Mouse (Mus musculus): Measurements from ENCODE around the gene Dsn1. TPM values are rescaled to one million over a fixed set of nuclear protein-coding genes. Genes with fewer than 3 reads are reported as not detected.
A peak's percentile ranks its signal among the peaks of the same experiment; 100 is the strongest.

Dsn1 gene
- polyA plus RNA-seq, 1 experiment from 2014 or later, result 29.7 TPM

GRCm38 (mm10) chr2:156963891-156964290, 43.1 kb downstream of the Dsn1 start:
- Histone ChIP-seq H3K27me3 (no peaks in the 10 kb centered on the region), H3K36me3 (peaks cover 29% of the 10 kb centered on the region), H3K4me2 (no peak overlapping the region), H3K9me3 (replicated peaks) (no peaks in the 10 kb centered on the region), H3K9ac (no peak overlapping the region), H3K4me3 (replicated peaks) (no peak overlapping the region), H3K4me1 (replicated peaks) (peaks cover 40% of the 10 kb centered on the region), H3K27ac (no peak overlapping the region)
- ATAC-seq (ENCODE audit: low read depth), result no peak
- WGBS (ENCODE audit: insufficient replicate concordance), result 86% methylated on average over 7 of the region's 7 CpGs
- no peak for DNase-seq

- peaks cover 17% of the 10 kb centered on the region for H3K36me3 ChIP-seq
- H3K27me3 ChIP-seq, result no peaks in the 10 kb centered on the region
- H3K27ac ChIP-seq, result peak overlapping the region; percentile 89
- ATAC-seq (ENCODE audit: low read depth), result peak; percentile 82
- peak overlapping the region; percentile 36 for H3K4me2 ChIP-seq
- peak; percentile 57 for DNase-seq
- no peak overlapping the region for H3K4me3 ChIP-seq (replicated peaks)
- H3K4me1 ChIP-seq (replicated peaks), result peaks cover 70% of the 10 kb centered on the region
- 28% methylated on average over 9 of the region's 9 CpGs for WGBS (ENCODE audit: insufficient replicate concordance)
- H3K9me3 ChIP-seq (replicated peaks), result no peaks in the 10 kb centered on the region
- peak overlapping the region; percentile 47; the same call in 1 of the 2 replicates for H3K9ac ChIP-seq
These were observed 48.3 kb downstream of the Dsn1 start for GRCm38 (mm10) chr2:156958496-156959252.

- H3K9me3 ChIP-seq (replicated peaks), result no peaks in the 10 kb centered on the region
- 84% methylated on average over 2 of the region's 2 CpGs for WGBS (ENCODE audit: insufficient replicate concordance)
- no peaks in the 10 kb centered on the region for H3K27me3 ChIP-seq
- ATAC-seq (ENCODE audit: low read depth) (no peak), DNase-seq (no peak)
- peaks cover 14% of the 10 kb centered on the region for H3K36me3 ChIP-seq
- no peak overlapping the region for H3K9ac ChIP-seq
- H3K4me1 ChIP-seq (replicated peaks), result peaks cover 68% of the 10 kb centered on the region
- H3K4me3 ChIP-seq (replicated peaks), result no peak overlapping the region
- peak overlapping the region; percentile 73 for H3K27ac ChIP-seq
- H3K4me2 ChIP-seq, result no peak overlapping the region
These were observed 49.9 kb downstream of the Dsn1 start for GRCm38 (mm10) chr2:156957035-156957434.

GRCm38 (mm10) chr2:156956306-156956705, 50.6 kb downstream of the Dsn1 start:
- Histone ChIP-seq H3K4me2 (peak overlapping the region; percentile 29), H3K27me3 (no peaks in the 10 kb centered on the region), H3K9me3 (replicated peaks) (no peaks in the 10 kb centered on the region), H3K4me1 (replicated peaks) (peaks cover 64% of the 10 kb centered on the region), H3K27ac (peak overlapping the region; percentile 73), H3K36me3 (peaks cover 14% of the 10 kb centered on the region), H3K4me3 (replicated peaks) (no peak overlapping the region), H3K9ac (peak overlapping the region; percentile 20)
- DNase-seq, result peak; percentile 69
- WGBS (ENCODE audit: insufficient replicate concordance), result 32% methylated on average over 7 of the region's 7 CpGs
- ATAC-seq (ENCODE audit: low read depth), result peak; percentile 91

- Histone ChIP-seq H3K27ac (peak overlapping the region; percentile 29; the same call in 1 of the 2 replicates), H3K36me3 (peaks cover 14% of the 10 kb centered on the region), H3K9me3 (replicated peaks) (no peaks in the 10 kb centered on the region), H3K9ac (no peak overlapping the region), H3K4me2 (no peak overlapping the region), H3K4me3 (replicated peaks) (no peak overlapping the region), H3K27me3 (no peaks in the 10 kb centered on the region), H3K4me1 (replicated peaks) (peaks cover 53% of the 10 kb centered on the region)
- ATAC-seq (ENCODE audit: low read depth) (no peak), DNase-seq (no peak)
- 82% methylated on average over 5 of the region's 5 CpGs for WGBS (ENCODE audit: insufficient replicate concordance)
These were observed 52.5 kb downstream of the Dsn1 start for GRCm38 (mm10) chr2:156954463-156954862.

GRCm38 (mm10) chr2:156951301-156952094, 55.5 kb downstream of the Dsn1 start:
- no peak overlapping the region for H3K4me3 ChIP-seq (replicated peaks)
- no peaks in the 10 kb centered on the region for H3K9me3 ChIP-seq (replicated peaks)
- H3K4me2 ChIP-seq, result no peak overlapping the region
- no peak overlapping the region for H3K27ac ChIP-seq
- 86% methylated on average over 10 of the region's 10 CpGs for WGBS (ENCODE audit: insufficient replicate concordance)
- H3K27me3 ChIP-seq, result no peaks in the 10 kb centered on the region
- DNase-seq, result no peak
- H3K9ac ChIP-seq, result no peak overlapping the region
- peaks cover 32% of the 10 kb centered on the region for H3K4me1 ChIP-seq (replicated peaks)
- ATAC-seq (ENCODE audit: low read depth), result peak; percentile 50
- peaks cover 29% of the 10 kb centered on the region for H3K36me3 ChIP-seq

- ATAC-seq (ENCODE audit: low read depth) (no peak), DNase-seq (no peak)
- Histone ChIP-seq H3K27ac (no peak overlapping the region), H3K9ac (no peak overlapping the region), H3K4me3 (replicated peaks) (no peak overlapping the region), H3K4me2 (no peak overlapping the region), H3K9me3 (replicated peaks) (no peaks in the 10 kb centered on the region), H3K27me3 (no peaks in the 10 kb centered on the region), H3K4me1 (replicated peaks) (peaks cover 25% of the 10 kb centered on the region), H3K36me3 (peaks cover 34% of the 10 kb centered on the region)
- WGBS (ENCODE audit: insufficient replicate concordance), result 87% methylated on average over 3 of the region's 3 CpGs
These were observed 56.1 kb downstream of the Dsn1 start for GRCm38 (mm10) chr2:156950816-156951215.

Other genes with a start within 250 kb of the Dsn1 start
- gene Myl9, start 231.7 kb downstream of the Dsn1 start, polyA plus RNA-seq (2015; fragmentation: Nextera tagmentation; extraction: Ambion mirVana), result 58.3 and 60.1 TPM in 2 replicates
- gene Tgif2, start 167.1 kb downstream of the Dsn1 start, polyA plus RNA-seq (2015; fragmentation: Nextera tagmentation; extraction: Ambion mirVana), result 7.2 and 9.0 TPM in 2 replicates
- gene 4930518I15Rik, start 149.2 kb downstream of the Dsn1 start, polyA plus RNA-seq (2015; fragmentation: Nextera tagmentation; extraction: Ambion mirVana), result 1.6 and 2.0 TPM in 2 replicates
- gene Rab5if, start 144.0 kb downstream of the Dsn1 start, polyA plus RNA-seq (2015; fragmentation: Nextera tagmentation; extraction: Ambion mirVana), result 204 and 210 TPM in 2 replicates
- gene Sla2, start 120.0 kb downstream of the Dsn1 start, polyA plus RNA-seq (2015; fragmentation: Nextera tagmentation; extraction: Ambion mirVana), result 3.1 and 3.3 TPM in 2 replicates
- 41.1 and 45.2 TPM in 2 replicates for gene Ndrg3, start 15.1 kb downstream of the Dsn1 start, polyA plus RNA-seq (2015; fragmentation: Nextera tagmentation; extraction: Ambion mirVana)
- 1.7 and 1.8 TPM in 2 replicates for gene Soga1, start 72.1 kb upstream of the Dsn1 start, polyA plus RNA-seq (2015; fragmentation: Nextera tagmentation; extraction: Ambion mirVana)
- gene Tldc2, start 79.9 kb upstream of the Dsn1 start, polyA plus RNA-seq (2015; fragmentation: Nextera tagmentation; extraction: Ambion mirVana), result not detected in 2 replicates
- 19.4 and 21.5 TPM in 2 replicates for gene Samhd1, start 128.1 kb upstream of the Dsn1 start, polyA plus RNA-seq (2015; fragmentation: Nextera tagmentation; extraction: Ambion mirVana)
- gene Rbl1, start 197.4 kb upstream of the Dsn1 start, polyA plus RNA-seq (2015; fragmentation: Nextera tagmentation; extraction: Ambion mirVana), result 20.9 and 27.4 TPM in 2 replicates

Data from liver, embryonic 13.5 days (tissue).